ENCODE assay signal across 13 mouse cellular contexts in the genomic region with DNA sequence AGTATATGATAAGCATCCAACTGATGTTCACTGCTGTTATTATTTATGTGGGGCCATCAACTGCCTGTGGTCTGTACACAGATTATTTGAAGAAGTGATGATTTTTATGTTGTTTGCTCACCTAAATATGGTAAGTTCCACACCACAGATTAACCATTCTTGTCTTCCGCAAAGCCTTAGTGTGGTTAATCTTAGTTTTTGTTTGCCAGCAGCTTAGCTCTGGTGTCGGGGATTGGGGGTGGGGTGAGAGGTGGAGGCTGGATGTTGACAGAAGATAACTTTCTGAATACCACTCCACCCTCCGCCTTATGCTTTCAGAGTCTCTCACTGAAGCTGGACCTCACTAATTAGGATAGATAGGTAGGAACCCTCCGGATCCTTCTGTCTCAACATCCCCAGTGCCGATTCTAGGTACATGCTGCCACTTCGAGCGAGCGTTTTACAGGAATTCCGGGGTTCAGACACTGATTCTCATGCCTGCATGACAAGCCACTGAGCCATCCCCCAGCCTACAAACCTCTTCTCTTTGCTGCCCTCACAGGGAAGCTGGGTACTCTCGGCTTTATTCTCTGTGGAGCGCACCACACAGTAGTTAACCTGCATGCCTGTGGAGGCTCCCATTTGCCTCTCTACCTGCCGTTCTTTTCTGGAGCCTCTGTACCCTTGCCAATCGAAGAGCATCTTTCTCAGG.
DNase-seq lines count a peak whose midpoint lies in the region; ATAC-seq and TF ChIP-seq lines count a peak whose summit lies in the region.
"Had no signal": no experiment of that assay in that cellular context is flagged by ENCODE, and none has a peak within 500 bp of the region (broad histone marks: within the 10 kb centered on the region; RNA-seq: fewer than 3 reads in every experiment).

No protein-coding gene starts in this region.

- ATAC-seq in liver, postnatal 0 days, result peak; percentile 96
- no peak for ATAC-seq in kidney, embryonic 16.5 days (ENCODE audit: low FRiP score, low TSS enrichment)

- no peak for TF ChIP-seq CTCF in liver, postnatal 0 days (IDR thresholded peaks at IDR 0.05; ENCODE audit: low read depth)
- TF ChIP-seq CTCF in lung, adult 2 months (IDR thresholded peaks at IDR 0.05; ENCODE audit: insufficient read depth, low read length), result no peak

- H3K4me1 ChIP-seq in liver, postnatal 0 days (ENCODE audit: insufficient read depth), result peaks cover 37% of the 10 kb centered on the region
- H3K4me1 ChIP-seq in kidney, embryonic 16.5 days (ENCODE audit: insufficient read depth, low read length), result no peaks in the 10 kb centered on the region
- H3K4me1 ChIP-seq in lung, adult 2 months (ENCODE audit: control insufficient read depth, insufficient read depth, low read length), result no peaks in the 10 kb centered on the region; the same call in 1 of the 2 replicates
- H3K4me1 ChIP-seq: hindbrain, embryonic 15.5 days had no signal

- peak overlapping the region; percentile 63 for H3K9ac ChIP-seq in liver, postnatal 0 days (replicated peaks)
- H3K9ac ChIP-seq in kidney, embryonic 16.5 days (replicated peaks; ENCODE audit: low read length), result no peak overlapping the region
- H3K9ac ChIP-seq: hindbrain, embryonic 15.5 days had no signal

- no peaks in the 10 kb centered on the region for H3K27me3 ChIP-seq in liver, postnatal 0 days (ENCODE audit: insufficient read depth, low read length)
- no peaks in the 10 kb centered on the region for H3K27me3 ChIP-seq in kidney, embryonic 16.5 days (ENCODE audit: insufficient read depth, low read length)
- H3K27me3 ChIP-seq: hindbrain, embryonic 15.5 days had no signal

- H3K4me3 ChIP-seq in liver, postnatal 0 days (ENCODE audit: low read depth, low read length), result peak overlapping the region; percentile 25; the same call in 1 of the 2 replicates
- H3K4me3 ChIP-seq in kidney, embryonic 16.5 days (ENCODE audit: low read length), result no peak overlapping the region
- no peak overlapping the region for H3K4me3 ChIP-seq in lung, adult 2 months (replicated peaks; ENCODE audit: extremely low read depth, low read depth, low read length)
- H3K4me3 ChIP-seq: hindbrain, embryonic 15.5 days had no signal

- peak overlapping the region; percentile 92 for H3K27ac ChIP-seq in liver, postnatal 0 days (ENCODE audit: low read depth)
- H3K27ac ChIP-seq in kidney, embryonic 16.5 days (ENCODE audit: low read length), result no peak overlapping the region
- H3K27ac ChIP-seq: hindbrain, embryonic 15.5 days had no signal

- TF ChIP-seq POLR2A in lung, adult 2 months (IDR thresholded peaks at IDR 0.05; ENCODE audit: borderline replicate concordance, extremely low read depth, low read depth, low read length), result no peak

- WGBS in liver, postnatal 0 days (ENCODE audit: insufficient replicate concordance), result 44% methylated on average over 13 of the region's 13 CpGs
- WGBS in kidney, embryonic 16.5 days, result 83% methylated on average over 13 of the region's 13 CpGs
- 67% methylated on average over 13 of the region's 13 CpGs for WGBS in lung, adult 2 months

- H3K4me2 ChIP-seq in liver, postnatal 0 days (ENCODE audit: low read depth, low read length), result peak overlapping the region; percentile 65
- H3K4me2 ChIP-seq in kidney, embryonic 16.5 days (replicated peaks; ENCODE audit: low read depth, low read length), result no peak overlapping the region
- H3K4me2 ChIP-seq: hindbrain, embryonic 15.5 days had no signal

- DNase-seq in spleen, adult 12 weeks (ENCODE audit: low spot score), result peak; percentile 53
- no peak for DNase-seq in spleen, postnatal 14 days (ENCODE audit: low spot score in 2 of 2)
- peak; percentile 90 for DNase-seq in c-Kit-positive CD71-positive TER-119-positive erythroid progenitor cells, embryonic 14.5 days (ENCODE audit: low spot score)
- DNase-seq in liver, postnatal 0 days, result peak; percentile 67
- DNase-seq in thymus, postnatal 14 days, result peak; percentile 52
- no peak for DNase-seq in cerebellum, postnatal 25 days
- no peak for DNase-seq in lung, adult 2 months
- DNase-seq: adrenal gland, adult 2 months; cerebellum, adult 9-10 months; kidney, postnatal 4 days; lung, postnatal 14 days had no signal

- H3K36me3 ChIP-seq in liver, postnatal 0 days (replicated peaks; ENCODE audit: insufficient read depth, low read length), result peaks cover 3% of the 10 kb centered on the region
- H3K36me3 ChIP-seq in kidney, embryonic 16.5 days (ENCODE audit: insufficient read depth, low read length), result no peaks in the 10 kb centered on the region
- H3K36me3 ChIP-seq: hindbrain, embryonic 15.5 days had no signal

- no peaks in the 10 kb centered on the region for H3K9me3 ChIP-seq in liver, postnatal 0 days (ENCODE audit: low read length)
- H3K9me3 ChIP-seq in kidney, embryonic 16.5 days (ENCODE audit: low read length), result no peaks in the 10 kb centered on the region
- H3K9me3 ChIP-seq: hindbrain, embryonic 15.5 days had no signal

- TF ChIP-seq EP300 in liver, postnatal 0 days (IDR thresholded peaks at IDR 0.05; ENCODE audit: low read depth), result peak; percentile 97

Comparison
In these comparisons a context has a peak if more than half of its experiments do, and no peak if none do; other contexts are left out.
1. DNase-seq: peak in spleen, adult 12 weeks (single experiment), c-Kit-positive CD71-positive TER-119-positive erythroid progenitor cells, embryonic 14.5 days (single experiment), liver, postnatal 0 days (single experiment) and thymus, postnatal 14 days (single experiment); none in spleen, postnatal 14 days (0 of 2), cerebellum, postnatal 25 days (0 of 2) and lung, adult 2 months (single experiment).